Comparison of ENCODE assay signal across 11 mouse cellular contexts in genomic region chr9:77352432-77353175, GRCm38 (mm10). TPM values are rescaled to one million over a fixed set of nuclear protein-coding genes. Genes with fewer than 3 reads are reported as not detected.
DNase-seq lines count a peak whose midpoint lies in the region; ATAC-seq and TF ChIP-seq lines count a peak whose summit lies in the region.
"Had no signal": no experiment of that assay in that cellular context is flagged by ENCODE, and none has a peak within 500 bp of the region (broad histone marks: within the 10 kb centered on the region; RNA-seq: fewer than 3 reads in every experiment).

Gene Mlip (minus strand): TSS chr9:77352969.

- H3K4me2 ChIP-seq in lung, postnatal 0 days (replicated peaks; ENCODE audit: low read depth, low read length) = no peak within 1 kb of the TSS
- H3K4me2 ChIP-seq in kidney, embryonic 14.5 days (replicated peaks; ENCODE audit: low read depth, low read length) = no peak within 1 kb of the TSS
- H3K4me2 ChIP-seq in kidney, embryonic 15.5 days = no peak within 1 kb of the TSS
- H3K4me2 ChIP-seq in hindbrain, embryonic 14.5 days (replicated peaks) = no peak within 1 kb of the TSS
- H3K4me2 ChIP-seq: embryonic facial prominence, embryonic 12.5 days had no signal

- no peaks in the 10 kb centered on the region for H3K27me3 ChIP-seq in lung, postnatal 0 days (replicated peaks; ENCODE audit: insufficient read depth, low read length)
- no peaks in the 10 kb centered on the region for H3K27me3 ChIP-seq in kidney, embryonic 14.5 days (ENCODE audit: control insufficient read depth, insufficient read depth, low read length)
- H3K27me3 ChIP-seq in kidney, embryonic 15.5 days = no peaks in the 10 kb centered on the region
- no peaks in the 10 kb centered on the region for H3K27me3 ChIP-seq in hindbrain, embryonic 14.5 days (ENCODE audit: control insufficient read depth, insufficient read depth, low read length)
- H3K27me3 ChIP-seq: embryonic facial prominence, embryonic 12.5 days had no signal

- H3K36me3 ChIP-seq in lung, postnatal 0 days (ENCODE audit: insufficient read depth, low read length) = no peaks in the 10 kb centered on the region
- no peaks in the 10 kb centered on the region for H3K36me3 ChIP-seq in kidney, embryonic 14.5 days (ENCODE audit: control insufficient read depth, insufficient read depth, low read length)
- no peaks in the 10 kb centered on the region for H3K36me3 ChIP-seq in kidney, embryonic 15.5 days
- no peaks in the 10 kb centered on the region for H3K36me3 ChIP-seq in hindbrain, embryonic 14.5 days (replicated peaks; ENCODE audit: control insufficient read depth, insufficient read depth)
- H3K36me3 ChIP-seq: embryonic facial prominence, embryonic 12.5 days had no signal

- H3K9ac ChIP-seq in lung, postnatal 0 days (replicated peaks; ENCODE audit: low read depth) = no peak within 1 kb of the TSS
- no peak within 1 kb of the TSS for H3K9ac ChIP-seq in kidney, embryonic 14.5 days (ENCODE audit: low read depth, low read length)
- H3K9ac ChIP-seq in kidney, embryonic 15.5 days = no peak within 1 kb of the TSS
- no peak within 1 kb of the TSS for H3K9ac ChIP-seq in hindbrain, embryonic 14.5 days
- H3K9ac ChIP-seq: embryonic facial prominence, embryonic 12.5 days had no signal

- no peak within 1 kb of the TSS for H3K4me3 ChIP-seq in lung, postnatal 0 days (ENCODE audit: low read depth, low read length)
- H3K4me3 ChIP-seq in kidney, embryonic 14.5 days (ENCODE audit: low read length) = no peak within 1 kb of the TSS
- H3K4me3 ChIP-seq in kidney, embryonic 15.5 days (replicated peaks) = no peak within 1 kb of the TSS
- H3K4me3 ChIP-seq in hindbrain, embryonic 14.5 days (replicated peaks; ENCODE audit: low read length) = no peak within 1 kb of the TSS
- H3K4me3 ChIP-seq: embryonic facial prominence, embryonic 12.5 days had no signal

- no peaks in the 10 kb centered on the region for H3K9me3 ChIP-seq in lung, postnatal 0 days (ENCODE audit: low read length)
- H3K9me3 ChIP-seq in kidney, embryonic 14.5 days (ENCODE audit: control insufficient read depth, low read length) = no peaks in the 10 kb centered on the region
- H3K9me3 ChIP-seq in kidney, embryonic 15.5 days (replicated peaks) = no peaks in the 10 kb centered on the region
- 0 out of 2 replicates have a peak, but pooled peaks cover 4% of the 10 kb centered on the region for H3K9me3 ChIP-seq in hindbrain, embryonic 14.5 days (ENCODE audit: control insufficient read depth, low read length)
- H3K9me3 ChIP-seq: embryonic facial prominence, embryonic 12.5 days had no signal

- no peak for ATAC-seq in lung, postnatal 0 days
- no peak for ATAC-seq in kidney, embryonic 14.5 days (ENCODE audit: low FRiP score, low TSS enrichment)
- ATAC-seq in kidney, embryonic 15.5 days (replicated peaks; ENCODE audit: low FRiP score) = no peak
- no peak for ATAC-seq in hindbrain, embryonic 14.5 days (ENCODE audit: low FRiP score)

- peak; percentile 7 for DNase-seq in lung, postnatal 0 days (ENCODE audit: low spot score)
- no peak for DNase-seq in lung, postnatal 25 days (ENCODE audit: low spot score)
- no peak for DNase-seq in heart, adult 8-10 months (ENCODE audit: low spot score)
- DNase-seq in layer of hippocampus, postnatal 10 days (ENCODE audit: low spot score in 2 of 2) = no peak
- DNase-seq in neural tube, embryonic 10.5 days (ENCODE audit: extremely low spot score, low spot score) = no peak
- no peak for DNase-seq in hindbrain, embryonic 14.5 days (ENCODE audit: low spot score)
- DNase-seq: liver had no signal

- no peaks in the 10 kb centered on the region; the same call in 1 of the 2 replicates for H3K4me1 ChIP-seq in lung, postnatal 0 days (ENCODE audit: insufficient read depth, low read depth, low read length)
- no peaks in the 10 kb centered on the region for H3K4me1 ChIP-seq in kidney, embryonic 14.5 days (ENCODE audit: control insufficient read depth, insufficient read depth, low read length)
- no peaks in the 10 kb centered on the region for H3K4me1 ChIP-seq in kidney, embryonic 15.5 days
- H3K4me1 ChIP-seq in hindbrain, embryonic 14.5 days (replicated peaks; ENCODE audit: control insufficient read depth, insufficient read depth, low read length) = no peaks in the 10 kb centered on the region

- no peak for TF ChIP-seq CTCF in lung, postnatal 0 days (IDR thresholded peaks at IDR 0.05)

- no peak for TF ChIP-seq EP300 in lung, postnatal 0 days (IDR thresholded peaks at IDR 0.05)

- no peak within 1 kb of the TSS for H3K27ac ChIP-seq in lung, postnatal 0 days (ENCODE audit: low read length)
- no peak within 1 kb of the TSS for H3K27ac ChIP-seq in kidney, embryonic 14.5 days (ENCODE audit: low read depth, low read length)
- H3K27ac ChIP-seq in kidney, embryonic 15.5 days = no peak within 1 kb of the TSS
- no peak within 1 kb of the TSS for H3K27ac ChIP-seq in hindbrain, embryonic 14.5 days
- H3K27ac ChIP-seq: embryonic facial prominence, embryonic 12.5 days had no signal

- WGBS in lung, postnatal 0 days = 33% methylated on average over 14 of the region's 14 CpGs
- 74% methylated on average over 14 of the region's 14 CpGs for WGBS in kidney, embryonic 14.5 days
- 69% methylated on average over 14 of the region's 14 CpGs for WGBS in kidney, embryonic 15.5 days
- WGBS in hindbrain, embryonic 14.5 days = 84% methylated on average over 14 of the region's 14 CpGs

RNA-seq across cellular contexts. Expression of gene Mlip, which starts in this region (rescaled TPM):
- polyA plus RNA-seq in lung, postnatal 0 days (2015; fragmentation: Nextera tagmentation; extraction: Ambion mirVana) = 1.8 and 3.1 TPM in 2 replicates
- 100 to 1,000 TPM; 140 to 171 (median 168) TPM for total RNA-seq in heart, adult 8-10 months (2022)
- 10 to 100 TPM; 54.5 to 60.9 TPM for total RNA-seq in layer of hippocampus, postnatal 10 days (2021)
- not detected in 2 replicates for polyA plus RNA-seq in kidney, embryonic 14.5 days (2014; fragmentation: Nextera tagmentation; extraction: Ambion mirVana)
- 0.31 and 1.1 TPM in 2 replicates for polyA plus RNA-seq in kidney, embryonic 15.5 days (2015; fragmentation: Nextera tagmentation; extraction: Ambion mirVana)
- 1.4 and 1.7 TPM in 2 replicates for polyA plus RNA-seq in hindbrain, embryonic 14.5 days (2014; fragmentation: Nextera tagmentation; extraction: Ambion mirVana)
- polyA plus RNA-seq: neural tube, embryonic 11.5 days had no signal
